Mouse (Mus musculus): Measurements from ENCODE around the gene Clasrp. TPM values are rescaled to one million over a fixed set of nuclear protein-coding genes. Genes with fewer than 3 reads are reported as not detected.

Gene Clasrp
- total and polyA plus RNA-seq, 3 experiments: 13.9 to 32.0 (median 14.0) TPM

- TF ChIP-seq POLR2A (IDR thresholded peaks at IDR 0.05; ENCODE audit: insufficient read depth, low read depth, low read length) (no peak), CTCF (IDR thresholded peaks at IDR 0.05) (no peak), EP300 (IDR thresholded peaks at IDR 0.05; ENCODE audit: insufficient read depth, low read depth, low read length) (no peak)
- Histone ChIP-seq H3K79me2 (replicated peaks; ENCODE audit: control insufficient read depth, insufficient read depth, low read length) (no peaks in the 10 kb centered on the region; the same call in none of the 2 replicates), H3K9ac (ENCODE audit: low read depth, low read length) (peak overlapping the region; percentile 91), H3K27me3 (ENCODE audit: control insufficient read depth, insufficient read depth, low read length) (peaks cover 3% of the 10 kb centered on the region; the same call in 1 of the 2 replicates), H3K36me3 (ENCODE audit: control insufficient read depth, insufficient read depth, low read length) (no peaks in the 10 kb centered on the region), H3K27ac (peak overlapping the region; percentile 95), H3K4me1 (ENCODE audit: control insufficient read depth, insufficient read depth, low read length) (peaks cover 7% of the 10 kb centered on the region), H3K4me3 (peak overlapping the region; percentile 80)
- no peak for DNase-seq
- intact Hi-C loops (cut with DNase I): loop anchor here (1.0 to 2.0 kb wide), 2 partner anchors 12 to 63 kb away; no protein-coding TSS in a partner anchor
- 14% methylated on average over 16 of the region's 16 CpGs for WGBS
Observed at GRCm38 (mm10) chr7:19573776-19574140, 30.5 kb downstream of the Clasrp start.

DNA sequence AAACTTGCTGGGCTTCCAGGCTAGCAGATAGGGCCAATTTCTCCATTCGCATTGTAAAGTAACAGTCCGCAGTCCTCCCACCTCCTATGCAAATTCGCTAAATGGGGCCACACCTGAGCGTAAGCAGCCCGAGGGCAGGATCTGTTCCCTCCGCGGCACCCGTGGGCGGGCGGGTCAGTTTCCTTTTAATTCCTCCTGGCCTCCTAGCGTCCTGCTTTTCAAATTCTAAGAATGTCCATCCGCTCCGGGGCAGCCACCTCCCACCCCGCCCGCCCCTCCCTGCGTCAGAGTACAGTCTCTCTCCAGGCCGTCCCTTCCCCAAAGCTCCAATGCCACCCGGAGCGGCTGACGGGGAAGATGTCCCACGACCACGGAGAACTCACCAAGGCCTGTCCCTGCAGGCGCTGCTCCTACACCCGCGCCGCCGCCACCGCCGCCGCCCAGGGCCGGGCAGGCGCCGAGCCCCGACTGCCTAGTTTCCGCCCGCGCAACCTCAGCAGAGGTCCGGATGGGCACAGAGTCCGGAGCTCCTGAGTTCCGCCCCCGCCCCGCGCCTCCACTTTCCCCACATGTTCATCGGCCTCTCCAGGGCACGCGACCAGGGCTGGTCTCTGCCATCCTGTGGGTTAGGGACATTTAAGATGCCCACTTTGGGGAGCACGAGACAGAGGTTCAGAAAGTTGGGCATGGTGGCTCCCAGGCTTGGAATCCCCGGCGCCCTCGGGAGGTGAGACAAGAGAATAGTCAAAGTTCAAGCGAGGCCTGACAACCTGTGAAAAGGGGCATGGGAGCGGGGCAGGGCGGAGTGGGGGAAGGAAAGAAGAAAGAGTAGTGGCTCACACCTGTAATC lies 31.1 kb downstream of the Clasrp start:
- peak; percentile 88 to 92 for DNase-seq
- Histone ChIP-seq H3K27me3 (ENCODE audit: control insufficient read depth, insufficient read depth, low read length) (peaks cover 3% of the 10 kb centered on the region; the same call in 1 of the 2 replicates), H3K4me1 (ENCODE audit: control insufficient read depth, insufficient read depth, low read length) (peaks cover 7% of the 10 kb centered on the region), H3K27ac (peak overlapping the region; percentile 95), H3K36me3 (ENCODE audit: control insufficient read depth, insufficient read depth, low read length) (no peaks in the 10 kb centered on the region), H3K79me2 (replicated peaks; ENCODE audit: control insufficient read depth, insufficient read depth, low read length) (no peaks in the 10 kb centered on the region; the same call in none of the 2 replicates), H3K9ac (ENCODE audit: low read depth, low read length) (peak overlapping the region; percentile 91), H3K4me3 (peak overlapping the region; percentile 80)
- TF ChIP-seq EP300 (IDR thresholded peaks at IDR 0.05; ENCODE audit: insufficient read depth, low read depth, low read length) (peak; percentile 50; the same call in 1 of the 2 replicates), CTCF (IDR thresholded peaks at IDR 0.05) (peak; percentile 54), POLR2A (IDR thresholded peaks at IDR 0.05; ENCODE audit: insufficient read depth, low read depth, low read length) (peak; percentile 67)
- under 1% methylated on average over 53 of the region's 53 CpGs for WGBS
- intact Hi-C loops (cut with DNase I): loop anchor here (1.0 to 2.0 kb wide), 2 partner anchors 12 to 62 kb away; no protein-coding TSS in a partner anchor

- H3K36me3 ChIP-seq (ENCODE audit: control insufficient read depth, insufficient read depth, low read length): no peaks in the 10 kb centered on the region
- no peak overlapping the region for H3K4me3 ChIP-seq
- H3K79me2 ChIP-seq (replicated peaks; ENCODE audit: control insufficient read depth, insufficient read depth, low read length): no peaks in the 10 kb centered on the region; the same call in none of the 2 replicates
- WGBS: 77% methylated on average over 3 of the region's 3 CpGs
- no peak for TF ChIP-seq POLR2A (IDR thresholded peaks at IDR 0.05; ENCODE audit: insufficient read depth, low read depth, low read length)
- TF ChIP-seq CTCF (IDR thresholded peaks at IDR 0.05): no peak
- TF ChIP-seq EP300 (IDR thresholded peaks at IDR 0.05; ENCODE audit: insufficient read depth, low read depth, low read length): no peak
- no peaks in the 10 kb centered on the region for H3K27me3 ChIP-seq (ENCODE audit: control insufficient read depth, insufficient read depth, low read length)
- DNase-seq: no peak
- peaks cover 4% of the 10 kb centered on the region; the same call in 1 of the 2 replicates for H3K4me1 ChIP-seq (ENCODE audit: control insufficient read depth, insufficient read depth, low read length)
- intact Hi-C loops (cut with DNase I): no loop called here
- H3K9ac ChIP-seq (ENCODE audit: low read depth, low read length): no peak overlapping the region
- no peak overlapping the region for H3K27ac ChIP-seq
Observed at GRCm38 (mm10) chr7:19569647-19570046, 34.6 kb downstream of the Clasrp start.

DNA sequence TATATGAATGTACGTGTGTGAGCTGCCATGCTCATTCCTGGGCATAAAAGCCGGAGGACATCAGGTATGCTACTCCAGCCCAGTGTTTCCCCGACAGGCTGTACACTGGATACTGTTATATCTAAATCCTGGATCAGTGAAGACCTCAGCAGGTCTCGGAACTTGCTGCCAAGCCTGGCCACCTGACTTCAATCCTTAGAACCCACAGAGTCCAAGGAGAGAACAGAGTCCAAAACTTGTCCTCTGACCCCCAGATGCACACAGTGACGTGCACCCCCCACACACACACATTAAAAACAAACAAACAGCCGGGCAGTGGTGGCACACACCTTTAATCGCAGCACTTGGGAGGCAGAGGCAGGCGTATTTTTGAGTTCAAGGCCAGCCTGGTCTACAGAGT lies 36.9 kb downstream of the Clasrp start:
- no peaks in the 10 kb centered on the region for H3K36me3 ChIP-seq (ENCODE audit: control insufficient read depth, insufficient read depth, low read length)
- no peak for TF ChIP-seq EP300 (IDR thresholded peaks at IDR 0.05; ENCODE audit: insufficient read depth, low read depth, low read length)
- TF ChIP-seq POLR2A (IDR thresholded peaks at IDR 0.05; ENCODE audit: insufficient read depth, low read depth, low read length): no peak
- no peak for TF ChIP-seq CTCF (IDR thresholded peaks at IDR 0.05)
- no peak overlapping the region for H3K27ac ChIP-seq

GRCm38 (mm10) chr7:19565803-19566202 lies 38.5 kb downstream of the Clasrp start:
- no peak for DNase-seq
- Histone ChIP-seq H3K27me3 (ENCODE audit: control insufficient read depth, insufficient read depth, low read length) (no peaks in the 10 kb centered on the region), H3K36me3 (ENCODE audit: control insufficient read depth, insufficient read depth, low read length) (no peaks in the 10 kb centered on the region), H3K4me3 (no peak overlapping the region), H3K27ac (no peak overlapping the region), H3K4me1 (ENCODE audit: control insufficient read depth, insufficient read depth, low read length) (peaks cover 5% of the 10 kb centered on the region), H3K79me2 (replicated peaks; ENCODE audit: control insufficient read depth, insufficient read depth, low read length) (no peaks in the 10 kb centered on the region; the same call in 1 of the 2 replicates), H3K9ac (ENCODE audit: low read depth, low read length) (no peak overlapping the region)
- TF ChIP-seq POLR2A (IDR thresholded peaks at IDR 0.05; ENCODE audit: insufficient read depth, low read depth, low read length) (no peak), EP300 (IDR thresholded peaks at IDR 0.05; ENCODE audit: insufficient read depth, low read depth, low read length) (no peak), CTCF (IDR thresholded peaks at IDR 0.05) (no peak)
- WGBS: 97% methylated on average over 2 of the region's 2 CpGs
- intact Hi-C loops (cut with DNase I): no loop called here

More for the DNA sequence above, 36.9 kb downstream of the Clasrp start:
- Histone ChIP-seq H3K4me1 (ENCODE audit: control insufficient read depth, insufficient read depth, low read length) (peaks cover 5% of the 10 kb centered on the region), H3K79me2 (replicated peaks; ENCODE audit: control insufficient read depth, insufficient read depth, low read length) (no peaks in the 10 kb centered on the region; the same call in 1 of the 2 replicates), H3K4me3 (no peak overlapping the region), H3K27me3 (ENCODE audit: control insufficient read depth, insufficient read depth, low read length) (no peaks in the 10 kb centered on the region), H3K9ac (ENCODE audit: low read depth, low read length) (no peak overlapping the region)
- intact Hi-C loops (cut with DNase I): no loop called here
- WGBS: 90% methylated on average over 8 of the region's 8 CpGs
- no peak for DNase-seq
